Mouse (Mus musculus): ENCODE data around the gene Agap2. TPM values are rescaled to one million over a fixed set of nuclear protein-coding genes. Genes with fewer than 3 reads are reported as not detected.

Agap2 gene
- polyA plus RNA-seq, 1 experiment from 2014 or later = 0.73 TPM

- H3K4me2 ChIP-seq = no peak overlapping the region
- ATAC-seq (ENCODE audit: low FRiP score) = no peak
- no peaks in the 10 kb centered on the region for H3K4me1 ChIP-seq
- no peaks in the 10 kb centered on the region for H3K27me3 ChIP-seq
- no peak overlapping the region for H3K4me3 ChIP-seq (replicated peaks)
- H3K27ac ChIP-seq = no peak overlapping the region
- no peaks in the 10 kb centered on the region for H3K36me3 ChIP-seq (replicated peaks)
- no peak overlapping the region for H3K9ac ChIP-seq
- H3K9me3 ChIP-seq = no peaks in the 10 kb centered on the region
- 95% methylated on average over 4 of the region's 4 CpGs for WGBS
These were observed 61.4 kb downstream of the Agap2 start for GRCm38 (mm10) chr10:127136510-127136909.

- Histone ChIP-seq H3K4me3 (replicated peaks) (no peak overlapping the region), H3K27ac (no peak overlapping the region), H3K27me3 (no peaks in the 10 kb centered on the region), H3K4me1 (no peaks in the 10 kb centered on the region), H3K36me3 (replicated peaks) (no peaks in the 10 kb centered on the region), H3K9ac (no peak overlapping the region), H3K4me2 (no peak overlapping the region), H3K9me3 (no peaks in the 10 kb centered on the region)
- no peak for ATAC-seq (ENCODE audit: low FRiP score)
- WGBS = 87% methylated on average over 3 of the region's 3 CpGs
These were observed 62.8 kb downstream of the Agap2 start for GRCm38 (mm10) chr10:127137896-127138295.

GRCm38 (mm10) chr10:127138328-127139141 is 63.5 kb downstream of the Agap2 start:
- Histone ChIP-seq H3K4me3 (replicated peaks) (no peak overlapping the region), H3K4me1 (no peaks in the 10 kb centered on the region), H3K9ac (no peak overlapping the region), H3K36me3 (replicated peaks) (no peaks in the 10 kb centered on the region), H3K27ac (no peak overlapping the region), H3K4me2 (no peak overlapping the region), H3K27me3 (no peaks in the 10 kb centered on the region), H3K9me3 (no peaks in the 10 kb centered on the region)
- WGBS = 88% methylated on average over 18 of the region's 18 CpGs
- no peak for ATAC-seq (ENCODE audit: low FRiP score)

- H3K27ac ChIP-seq = no peak overlapping the region
- H3K4me3 ChIP-seq (replicated peaks) = no peak overlapping the region
- no peak overlapping the region for H3K4me2 ChIP-seq
- no peaks in the 10 kb centered on the region for H3K9me3 ChIP-seq
- no peaks in the 10 kb centered on the region for H3K36me3 ChIP-seq (replicated peaks)
- ATAC-seq (ENCODE audit: low FRiP score) = no peak
- H3K27me3 ChIP-seq = no peaks in the 10 kb centered on the region
- H3K4me1 ChIP-seq = no peaks in the 10 kb centered on the region
- H3K9ac ChIP-seq = no peak overlapping the region
- WGBS = 87% methylated on average over 11 of the region's 11 CpGs
These were observed 65.9 kb downstream of the Agap2 start for GRCm38 (mm10) chr10:127140971-127141370.

- H3K9ac ChIP-seq = no peak overlapping the region
- H3K9me3 ChIP-seq = no peaks in the 10 kb centered on the region
- no peaks in the 10 kb centered on the region for H3K36me3 ChIP-seq (replicated peaks)
- ATAC-seq (ENCODE audit: low FRiP score) = no peak
- no peaks in the 10 kb centered on the region for H3K27me3 ChIP-seq
- H3K4me3 ChIP-seq (replicated peaks) = no peak overlapping the region
- no peak overlapping the region for H3K27ac ChIP-seq
- H3K4me2 ChIP-seq = no peak overlapping the region
- no peaks in the 10 kb centered on the region for H3K4me1 ChIP-seq
- WGBS = 86% methylated on average over 8 of the region's 8 CpGs
These were observed 66.4 kb downstream of the Agap2 start for GRCm38 (mm10) chr10:127141500-127141899.

Other genes with a start within 250 kb of the Agap2 start
- gene Atp23, start 173.9 kb upstream of the Agap2 start, polyA plus RNA-seq (2016; fragmentation: Nextera tagmentation; extraction: Ambion mirVana) = 14.2 and 14.5 TPM in 2 replicates
- gene Ctdsp2, start 96.6 kb upstream of the Agap2 start, polyA plus RNA-seq (2016; fragmentation: Nextera tagmentation; extraction: Ambion mirVana) = 49.2 and 49.5 TPM in 2 replicates
- gene Avil, start 74.6 kb upstream of the Agap2 start, polyA plus RNA-seq (2016; fragmentation: Nextera tagmentation; extraction: Ambion mirVana) = 0.21 TPM in 1 of 2 replicates, not detected in the other
- 82.7 and 82.8 TPM in 2 replicates for gene Tsfm, start 44.4 kb upstream of the Agap2 start, polyA plus RNA-seq (2016; fragmentation: Nextera tagmentation; extraction: Ambion mirVana)
- gene Mettl1, start 33.9 kb upstream of the Agap2 start, polyA plus RNA-seq (2016; fragmentation: Nextera tagmentation; extraction: Ambion mirVana) = 31.4 and 35.5 TPM in 2 replicates
- 0.14 and 0.20 TPM in 2 replicates for gene Eef1akmt3, start 33.8 kb upstream of the Agap2 start, polyA plus RNA-seq (2016; fragmentation: Nextera tagmentation; extraction: Ambion mirVana)
- gene Cyp27b1, start 27.0 kb upstream of the Agap2 start, polyA plus RNA-seq (2016; fragmentation: Nextera tagmentation; extraction: Ambion mirVana) = 0.10 and 0.28 TPM in 2 replicates
- 3.9 and 4.2 TPM in 2 replicates for gene March9, start 15.1 kb upstream of the Agap2 start, polyA plus RNA-seq (2016; fragmentation: Nextera tagmentation; extraction: Ambion mirVana)
- gene Cdk4, start 11.8 kb upstream of the Agap2 start, polyA plus RNA-seq (2016; fragmentation: Nextera tagmentation; extraction: Ambion mirVana) = 2,431 and 2,450 TPM in 2 replicates
- gene Tspan31, start 5.0 kb upstream of the Agap2 start, polyA plus RNA-seq (2016; fragmentation: Nextera tagmentation; extraction: Ambion mirVana) = 139 and 158 TPM in 2 replicates
- gene Os9, start 45.8 kb downstream of the Agap2 start, polyA plus RNA-seq (2016; fragmentation: Nextera tagmentation; extraction: Ambion mirVana) = 86.1 and 90.2 TPM in 2 replicates
- 13.3 and 14.7 TPM in 2 replicates for gene B4galnt1, start 89.9 kb downstream of the Agap2 start, polyA plus RNA-seq (2016; fragmentation: Nextera tagmentation; extraction: Ambion mirVana)
- gene Slc26a10, start 105.4 kb downstream of the Agap2 start, polyA plus RNA-seq (2016; fragmentation: Nextera tagmentation; extraction: Ambion mirVana) = 0.86 and 2.2 TPM in 2 replicates
- gene Arhgef25, start 114.8 kb downstream of the Agap2 start, polyA plus RNA-seq (2016; fragmentation: Nextera tagmentation; extraction: Ambion mirVana) = 32.3 and 36.4 TPM in 2 replicates
- 170 and 172 TPM in 2 replicates for gene Dtx3, start 120.4 kb downstream of the Agap2 start, polyA plus RNA-seq (2016; fragmentation: Nextera tagmentation; extraction: Ambion mirVana)
- gene Pip4k2c, start 136.3 kb downstream of the Agap2 start, polyA plus RNA-seq (2016; fragmentation: Nextera tagmentation; extraction: Ambion mirVana) = 19.4 and 20.2 TPM in 2 replicates
- 44.1 and 53.1 TPM in 2 replicates for gene Kif5a, start 188.1 kb downstream of the Agap2 start, polyA plus RNA-seq (2016; fragmentation: Nextera tagmentation; extraction: Ambion mirVana)
- 226 and 229 TPM in 2 replicates for gene Dctn2, start 191.1 kb downstream of the Agap2 start, polyA plus RNA-seq (2016; fragmentation: Nextera tagmentation; extraction: Ambion mirVana)
- 18.4 and 21.2 TPM in 2 replicates for gene Mbd6, start 213.7 kb downstream of the Agap2 start, polyA plus RNA-seq (2016; fragmentation: Nextera tagmentation; extraction: Ambion mirVana)
- 177 and 183 TPM in 2 replicates for gene Mars, start 236.5 kb downstream of the Agap2 start, polyA plus RNA-seq (2016; fragmentation: Nextera tagmentation; extraction: Ambion mirVana)
- gene Arhgap9, start 246.7 kb downstream of the Agap2 start, polyA plus RNA-seq (2016; fragmentation: Nextera tagmentation; extraction: Ambion mirVana) = 0.64 and 1.3 TPM in 2 replicates

All from forebrain, embryonic 12.5 days (tissue).